ENCODE assay signal across 8 mouse cellular contexts in the genomic region with DNA sequence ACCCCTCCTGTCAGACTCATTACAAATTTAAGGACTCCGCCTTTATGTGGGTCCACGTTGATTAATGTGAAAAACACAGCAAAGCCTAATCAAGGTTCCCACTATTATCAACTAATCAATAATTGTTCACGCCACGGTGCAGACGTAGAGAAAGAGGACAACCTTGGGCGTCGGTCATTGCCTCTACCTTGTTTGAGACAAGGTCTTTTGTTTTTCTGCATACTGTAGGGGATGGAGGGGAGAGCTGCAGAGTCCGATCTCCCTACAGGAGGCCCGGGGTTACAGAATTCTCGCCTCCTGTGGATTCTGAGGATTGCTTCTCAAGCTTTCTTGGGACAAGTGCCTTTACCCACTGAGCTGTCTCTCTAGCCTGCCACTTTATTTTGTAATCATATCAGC. TPM values are rescaled to one million over a fixed set of nuclear protein-coding genes. Genes with fewer than 3 reads are reported as not detected.
DNase-seq lines count a peak whose midpoint lies in the region; ATAC-seq lines count a peak whose summit lies in the region.

No protein-coding gene starts in this region.

- peak overlapping the region; percentile 85 for H3K9ac ChIP-seq in forebrain, embryonic 14.5 days (ENCODE audit: low read length)
- peak overlapping the region; percentile 85 for H3K9ac ChIP-seq in liver, embryonic 13.5 days

- ATAC-seq in forebrain, embryonic 14.5 days, result peak; percentile 2; the same call in 1 of the 2 replicates
- no peak for ATAC-seq in liver, embryonic 13.5 days (ENCODE audit: low read depth)

- no peaks in the 10 kb centered on the region for H3K27me3 ChIP-seq in forebrain, embryonic 14.5 days (replicated peaks; ENCODE audit: control insufficient read depth, insufficient read depth, low read length)
- H3K27me3 ChIP-seq in liver, embryonic 13.5 days, result no peaks in the 10 kb centered on the region

- 1% methylated on average over 10 of the region's 10 CpGs for WGBS in forebrain, embryonic 14.5 days
- 3% methylated on average over 10 of the region's 10 CpGs for WGBS in liver, embryonic 13.5 days (ENCODE audit: insufficient replicate concordance)

- DNase-seq in kidney, adult 9 months, result peak; percentile 8
- no peak for DNase-seq in kidney, postnatal 14 days
- peak; percentile 9 for DNase-seq in MN1 (ENCODE audit: low spot score)
- DNase-seq in forebrain, embryonic 14.5 days (ENCODE audit: low spot score), result no peak
- no peak for DNase-seq in liver, embryonic 13.5 days
- no peak for DNase-seq in right cerebral cortex, postnatal 14 days
- no peak for DNase-seq in yolk sac, embryonic 10.5 days (ENCODE audit: low spot score)
- no peak for DNase-seq in gastrocnemius, postnatal 25 days

- H3K4me3 ChIP-seq in forebrain, embryonic 14.5 days (ENCODE audit: low read depth, low read length), result peak overlapping the region; percentile 77
- peak overlapping the region; percentile 81 for H3K4me3 ChIP-seq in liver, embryonic 13.5 days (replicated peaks)

- H3K4me1 ChIP-seq in forebrain, embryonic 14.5 days (ENCODE audit: control insufficient read depth, insufficient read depth, low read length), result no peaks in the 10 kb centered on the region; the same call in 1 of the 2 replicates
- H3K4me1 ChIP-seq in liver, embryonic 13.5 days (replicated peaks), result peaks cover 68% of the 10 kb centered on the region

- H3K27ac ChIP-seq in forebrain, embryonic 14.5 days (ENCODE audit: low read depth, low read length), result peak overlapping the region; percentile 75; the same call in 1 of the 2 replicates
- H3K27ac ChIP-seq in liver, embryonic 13.5 days, result peak overlapping the region; percentile 99

- H3K9me3 ChIP-seq in forebrain, embryonic 14.5 days (replicated peaks; ENCODE audit: control insufficient read depth, low read length), result no peaks in the 10 kb centered on the region
- H3K9me3 ChIP-seq in liver, embryonic 13.5 days (replicated peaks), result no peaks in the 10 kb centered on the region

- peaks cover 15% of the 10 kb centered on the region; the same call in 1 of the 2 replicates for H3K36me3 ChIP-seq in forebrain, embryonic 14.5 days (ENCODE audit: control insufficient read depth, insufficient read depth, low read length)
- H3K36me3 ChIP-seq in liver, embryonic 13.5 days, result peaks cover 20% of the 10 kb centered on the region

- H3K4me2 ChIP-seq in forebrain, embryonic 14.5 days (ENCODE audit: low read length), result peak overlapping the region; percentile 60
- peak overlapping the region; percentile 75 for H3K4me2 ChIP-seq in liver, embryonic 13.5 days

RNA-seq across cellular contexts. Expression of a gene that starts 0.7 kb away (rescaled TPM):
- 65.1 and 78.1 TPM in 2 replicates for polyA plus RNA-seq in forebrain, embryonic 14.5 days (2014; fragmentation: Nextera tagmentation; extraction: Ambion mirVana)
- 30.1 and 36.5 TPM in 2 replicates for polyA plus RNA-seq in liver, embryonic 13.5 days (2015; fragmentation: Nextera tagmentation; extraction: Ambion mirVana)
- 1 to 10 TPM; 3.0 to 3.1 TPM for total RNA-seq in gastrocnemius, postnatal 25 days (2021)

RNA-seq across cellular contexts. Expression of a gene that starts 6.9 kb away (rescaled TPM):
- not detected in 2 replicates for polyA plus RNA-seq in forebrain, embryonic 14.5 days (2014; fragmentation: Nextera tagmentation; extraction: Ambion mirVana)
- not detected in 2 replicates for polyA plus RNA-seq in liver, embryonic 13.5 days (2015; fragmentation: Nextera tagmentation; extraction: Ambion mirVana)
- not detected for total RNA-seq in gastrocnemius, postnatal 25 days (2021)

Comparison
In these comparisons a context has a peak if more than half of its experiments do, and no peak if none do; other contexts are left out.
1. DNase-seq: peak in kidney, adult 9 months (single experiment) and MN1 (single experiment); none in kidney, postnatal 14 days (single experiment), forebrain, embryonic 14.5 days (single experiment), liver, embryonic 13.5 days (single experiment), right cerebral cortex, postnatal 14 days (single experiment), yolk sac, embryonic 10.5 days (single experiment) and gastrocnemius, postnatal 25 days (single experiment).